Mouse (Mus musculus) brain, embryonic 14.5 days (tissue): ENCODE data around the gene Mgat4e.

Experiments used
- CTCF ChIP-seq: fragments of 200-500 bp; IDR thresholded peaks from 2 replicates; pipeline ENCODE4 v1.5.1; 2012; ENCODE audit warnings: inconsistent platforms, mild to moderate bottlenecking, moderate library complexity, borderline replicate concordance; ENCODE audit not compliant: insufficient read depth, insufficient read length; ENCODE audit errors: extremely low read depth
- POLR2A ChIP-seq: fragments of 200-500 bp; IDR thresholded peaks from 2 replicates; pipeline ENCODE4 v1.6.1; 2012; ENCODE audit warnings: mild to moderate bottlenecking, inconsistent platforms, borderline replicate concordance; ENCODE audit not compliant: poor library complexity, insufficient read depth, insufficient read length, severe bottlenecking; ENCODE audit errors: extremely low read depth

- TF ChIP-seq CTCF: no peak
- no peak for TF ChIP-seq POLR2A
Observed at GRCm38 (mm10) chr1:134562457-134562856, 13.0 kb upstream of the Mgat4e start.
